26 mouse cellular contexts compared by ENCODE assay signal in the genomic region with DNA sequence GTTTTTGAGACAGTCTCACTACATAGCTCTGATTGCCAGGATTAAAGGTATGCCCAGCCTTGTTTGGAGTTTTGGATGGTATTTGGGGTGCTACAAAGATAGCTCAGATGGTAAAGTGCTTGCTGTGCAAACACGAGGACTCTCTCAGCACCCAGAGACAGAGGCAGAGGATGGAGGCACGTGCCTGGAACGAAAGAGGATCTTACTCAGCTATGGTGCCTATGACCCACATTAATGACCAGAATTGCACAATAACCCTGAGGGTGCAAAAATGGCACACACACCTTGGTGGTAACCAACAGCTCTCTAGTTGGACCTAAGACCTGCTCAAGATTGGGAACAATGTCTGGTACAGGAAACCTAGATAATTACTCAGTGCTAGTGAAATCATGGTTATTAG.
"Had no signal": no experiment of that assay in that cellular context is flagged by ENCODE, and none has a peak within 500 bp of the region (broad histone marks: within the 10 kb centered on the region; RNA-seq: fewer than 3 reads in every experiment).

No protein-coding gene starts in this region.

- DNase-seq: gastrocnemius, adult 2 months; gastrocnemius, postnatal 10 days; gastrocnemius, postnatal 25 days; heart, adult 18-20 months; heart, postnatal 14 days; heart, postnatal 36 days; kidney, adult 11 months; kidney, adult 2 months; kidney, adult 9 months; kidney, postnatal 14 days; kidney, postnatal 36 days; layer of hippocampus, adult 9-11 months; layer of hippocampus, postnatal 36 days had no signal

- H3K27ac ChIP-seq: gastrocnemius, adult 2 months; heart, embryonic 13.5 days; heart, embryonic 15.5 days; hindbrain, embryonic 13.5 days; kidney, embryonic 15.5 days; kidney, postnatal 0 days; limb, embryonic 13.5 days; limb, embryonic 15.5 days; liver, embryonic 12.5 days; liver, embryonic 14.5 days had no signal

- H3K4me1 ChIP-seq: hindbrain, embryonic 13.5 days; kidney, embryonic 15.5 days; limb, embryonic 13.5 days; limb, embryonic 15.5 days had no signal

- ATAC-seq: hindbrain, embryonic 16.5 days; inflammation-experienced regulatory T-cells, adult 6 months; intestine, embryonic 16.5 days; liver, embryonic 12.5 days had no signal

- H3K4me3 ChIP-seq: gastrocnemius, adult 2 months; heart, embryonic 13.5 days; heart, embryonic 15.5 days; hindbrain, embryonic 13.5 days; kidney, embryonic 15.5 days; limb, embryonic 13.5 days; limb, embryonic 15.5 days; liver, embryonic 12.5 days had no signal

- H3K36me3 ChIP-seq: heart, embryonic 13.5 days; heart, embryonic 15.5 days; hindbrain, embryonic 13.5 days; kidney, embryonic 15.5 days; limb, embryonic 13.5 days; limb, embryonic 15.5 days; liver, embryonic 12.5 days had no signal

- H3K27me3 ChIP-seq: heart, embryonic 13.5 days; heart, embryonic 15.5 days; hindbrain, embryonic 13.5 days; kidney, embryonic 15.5 days; limb, embryonic 13.5 days; limb, embryonic 15.5 days; liver, embryonic 12.5 days had no signal

- H3K4me2 ChIP-seq: heart, embryonic 11.5 days; heart, embryonic 13.5 days; heart, embryonic 15.5 days; hindbrain, embryonic 13.5 days; kidney, embryonic 15.5 days; limb, embryonic 13.5 days; limb, embryonic 15.5 days; liver, embryonic 12.5 days had no signal

- H3K9ac ChIP-seq: heart, embryonic 13.5 days; heart, embryonic 15.5 days; hindbrain, embryonic 13.5 days; kidney, embryonic 15.5 days; limb, embryonic 13.5 days; limb, embryonic 15.5 days; liver, embryonic 12.5 days; liver, embryonic 14.5 days had no signal

- H3K9me3 ChIP-seq: heart, embryonic 15.5 days; hindbrain, embryonic 13.5 days; kidney, embryonic 15.5 days; limb, embryonic 13.5 days; limb, embryonic 15.5 days; liver, embryonic 12.5 days had no signal
